Mouse (Mus musculus): ENCODE data around the gene Tnks2.

DNA sequence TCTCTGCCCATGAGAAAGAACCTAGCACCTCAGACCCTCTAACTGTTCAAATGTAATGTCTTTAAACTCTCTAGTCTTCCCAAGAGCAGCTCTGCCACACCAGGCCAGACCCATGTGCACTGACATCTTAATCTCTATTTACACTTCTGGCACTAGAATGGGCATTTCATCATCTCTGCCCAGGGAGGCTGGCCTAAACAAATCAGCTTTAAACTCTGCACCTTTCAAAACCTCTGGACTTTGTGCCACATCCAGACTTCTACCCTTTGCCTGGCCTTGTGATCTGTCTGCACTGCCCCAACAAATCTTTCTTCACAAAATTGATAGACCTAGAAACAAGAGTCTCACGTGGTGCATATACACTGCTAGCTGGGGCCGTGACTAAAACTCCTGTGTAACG, 38.8 kb upstream of the Tnks2 start:
- TF ChIP-seq POLR2A (IDR thresholded peaks at IDR 0.05; ENCODE audit: control insufficient read depth, extremely low read depth, insufficient read depth, low read length, poor library complexity) (no peak), CTCF (IDR thresholded peaks at IDR 0.05; ENCODE audit: borderline replicate concordance, control insufficient read depth, extremely low read depth, insufficient read depth, low read length, poor library complexity) (no peak)

Data from thymus, adult 2 months (tissue).